Mouse (Mus musculus): ENCODE results near the gene Vkorc1l1.
A peak's percentile ranks its signal among the peaks of the same experiment; 100 is the strongest.

DNA sequence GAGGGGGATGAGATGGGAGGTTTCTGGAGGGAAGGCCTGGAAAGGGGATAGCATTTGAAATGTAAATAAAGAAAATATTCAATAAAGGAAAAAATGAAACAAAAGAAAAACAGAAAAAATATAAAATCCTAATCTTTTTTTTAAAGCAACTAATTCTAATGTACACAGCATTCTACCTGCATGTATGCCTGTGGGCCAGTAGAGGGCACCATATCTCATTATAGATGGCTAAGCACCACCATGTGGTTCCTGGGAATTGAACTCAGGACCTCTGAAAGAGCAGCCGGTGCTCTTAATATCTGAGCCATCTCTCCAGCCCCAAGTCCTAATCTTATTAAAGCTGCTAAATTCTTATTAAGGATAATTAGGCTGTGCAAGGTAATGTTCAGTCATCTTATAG is 65.6 kb downstream of the Vkorc1l1 start:
- peak; percentile 6; the same call in 1 of the 2 replicates for TF ChIP-seq CTCF (IDR thresholded peaks at IDR 0.05; ENCODE audit: insufficient read depth, low read length)
- no peak for TF ChIP-seq POLR2A (IDR thresholded peaks at IDR 0.05; ENCODE audit: borderline replicate concordance, extremely low read depth, low read depth, low read length)

Measured in lung, adult 2 months (tissue).